Mouse (Mus musculus) hindbrain, postnatal 0 days (tissue): Measurements from ENCODE around the gene 4921517D22Rik. TPM values are rescaled to one million over a fixed set of nuclear protein-coding genes. Genes with fewer than 3 reads are reported as not detected.
"Not testable (repeated sequence)": the region's sequence is repeated elsewhere in the genome, so short reads cannot be mapped to it uniquely, and the experiment has no call there.

Experiments used
- ATAC-seq: fragments of 200-750 bp; cut with Nextera tagmentation; 2 replicates; pipeline ENCODE4 v1.8.0; 2017; ENCODE audit warnings: mild to moderate bottlenecking, moderate TSS enrichment, moderate library complexity
- DNase-seq: peaks from one replicate; pipeline ENCODE4 v3.0.0-alpha.2; 2015; ENCODE audit warnings: low spot score
- H3K27ac ChIP-seq: fragments of 300-500 bp; sonication (generic); 2 replicates; pipeline ENCODE4 v1.5.1; 2014; ENCODE audit warnings: mild to moderate bottlenecking
- H3K27me3 ChIP-seq: fragments of 300-500 bp; sonication (generic); 2 replicates; pipeline ENCODE4 v1.6.1; 2014; ENCODE audit warnings: low read length, mixed read lengths; ENCODE audit not compliant: insufficient read depth
- H3K36me3 ChIP-seq: fragments of 300-500 bp; sonication (generic); 2 replicates; pipeline ENCODE4 v1.6.1; 2014; ENCODE audit warnings: low read length, mixed read lengths; ENCODE audit not compliant: insufficient read depth
- H3K4me1 ChIP-seq: fragments of 300-500 bp; sonication (generic); 2 replicates; pipeline ENCODE4 v1.6.1; 2014; ENCODE audit warnings: antibody characterized with exemption, low read length, mixed read lengths; ENCODE audit not compliant: insufficient read depth
- H3K4me2 ChIP-seq: fragments of 300-500 bp; sonication (generic); 2 replicates; pipeline ENCODE4 v1.6.1; 2014; ENCODE audit warnings: low read depth, mild to moderate bottlenecking, low read length, moderate library complexity, mixed read lengths
- H3K4me3 ChIP-seq: fragments of 300-500 bp; sonication (generic); 2 replicates; pipeline ENCODE4 v1.5.1; 2014; ENCODE audit warnings: low read length
- H3K9ac ChIP-seq: fragments of 300-500 bp; sonication (generic); replicated peaks from 2 replicates; pipeline ENCODE4 v1.6.1; 2014; ENCODE audit warnings: mild to moderate bottlenecking, low read length, moderate library complexity, mixed read lengths
- H3K9me3 ChIP-seq: fragments of 300-500 bp; sonication (generic); 2 replicates; pipeline ENCODE4 v1.6.1; 2016; ENCODE audit warnings: low read length, mixed read lengths
- CTCF ChIP-seq: IDR thresholded peaks from 2 replicates; pipeline ENCODE4 v1.5.1; 2016; ENCODE audit warnings: antibody characterized with exemption, control low read depth, low read depth
- WGBS: fragments of 180-500 bp; shearing (Covaris S2); extraction: QIAGEN DNeasy Blood & Tissue Kit; methylation state at CpG from one replicate; pipeline ENCODE4 v1.1.7; 2014; 5-methylcytosine and 5-hydroxymethylcytosine counted together
- polyA plus RNA-seq: library from polyadenylated mRNA; unstranded; fragments of >200 nt; fragmentation: Nextera tagmentation; extraction: Ambion mirVana; gene quantifications from 2 replicates; pipeline ENCODE4 v1.2.1, GENCODE M21; 2015
- total RNA-seq: library from RNA; depleted of rRNA; stranded (reverse); fragments of >200 nt; gene quantifications from 2 replicates; pipeline ENCODE4 v1.2.3, GENCODE M21; 2014; rRNA removed

4921517D22Rik gene
- not detected in 2 replicates for total RNA-seq
- not detected in 2 replicates for polyA plus RNA-seq

DNA sequence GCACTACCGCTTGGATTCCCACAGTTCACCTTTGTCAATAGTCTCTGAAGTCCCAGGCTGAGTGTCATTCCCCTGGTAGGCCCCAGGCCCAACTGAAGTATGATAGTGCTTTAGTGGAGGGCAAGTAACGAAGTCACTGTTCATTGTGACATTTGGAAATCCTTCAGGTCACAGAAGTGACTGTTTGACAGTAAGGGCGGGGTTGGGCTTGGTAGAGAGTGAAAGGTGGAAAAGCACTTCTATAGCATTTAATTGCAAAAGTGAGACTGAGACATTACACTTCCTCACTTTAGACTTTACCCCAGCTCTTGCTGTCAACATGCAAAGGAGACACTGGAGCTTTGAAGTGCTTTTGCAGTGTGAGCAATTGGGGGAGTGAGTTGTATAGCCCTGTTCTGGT, at the start of gene 4921517D22Rik:
TSS of gene 4921517D22Rik (minus strand) at position 101 of the 400 bp plus-strand sequence.
- ATAC-seq (no peak), DNase-seq (no peak)
- Histone ChIP-seq H3K4me3 (no peak within 1 kb of the TSS), H3K36me3 (no peaks in the 10 kb centered on the region), H3K27me3 (no peaks in the 10 kb centered on the region), H3K9me3 (no peaks in the 10 kb centered on the region), H3K4me2 (no peak within 1 kb of the TSS), H3K27ac (no peak within 1 kb of the TSS), H3K4me1 (no peaks in the 10 kb centered on the region), H3K9ac (no peak within 1 kb of the TSS)
- WGBS: 91% methylated on average over 3 of the region's 3 CpGs
- no peak for TF ChIP-seq CTCF

DNA sequence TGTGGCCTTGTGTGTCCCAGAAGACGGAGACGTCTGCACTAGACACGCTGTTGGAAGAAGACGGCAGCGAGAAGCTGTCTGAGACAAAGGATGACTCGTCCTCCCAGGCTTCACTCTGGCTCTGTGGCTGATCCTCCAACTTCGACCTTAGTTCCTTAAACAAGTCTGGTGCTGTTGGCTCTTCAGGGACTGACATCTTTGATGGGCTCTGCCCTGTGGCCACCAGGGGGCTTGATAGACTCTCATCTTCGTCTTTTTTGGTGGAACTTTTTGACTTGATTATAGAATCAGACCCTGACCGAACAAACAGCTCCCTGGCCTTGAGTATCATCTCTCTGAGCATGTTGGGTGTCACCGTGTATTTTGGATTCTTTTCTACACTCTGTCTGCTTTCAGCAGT, 47.8 kb upstream of the 4921517D22Rik start:
- H3K27me3 ChIP-seq: no peaks in the 10 kb centered on the region
- H3K9ac ChIP-seq: no peak overlapping the region
- H3K4me3 ChIP-seq: no peak overlapping the region
- TF ChIP-seq CTCF: peak; percentile 47
- ATAC-seq: no peak
- H3K27ac ChIP-seq: no peak overlapping the region
- no peak for DNase-seq
- H3K4me1 ChIP-seq: no peaks in the 10 kb centered on the region
- no peaks in the 10 kb centered on the region for H3K9me3 ChIP-seq
- H3K4me2 ChIP-seq: no peak overlapping the region
- 81% methylated on average over 10 of the region's 10 CpGs for WGBS
- H3K36me3 ChIP-seq: no peaks in the 10 kb centered on the region

DNA sequence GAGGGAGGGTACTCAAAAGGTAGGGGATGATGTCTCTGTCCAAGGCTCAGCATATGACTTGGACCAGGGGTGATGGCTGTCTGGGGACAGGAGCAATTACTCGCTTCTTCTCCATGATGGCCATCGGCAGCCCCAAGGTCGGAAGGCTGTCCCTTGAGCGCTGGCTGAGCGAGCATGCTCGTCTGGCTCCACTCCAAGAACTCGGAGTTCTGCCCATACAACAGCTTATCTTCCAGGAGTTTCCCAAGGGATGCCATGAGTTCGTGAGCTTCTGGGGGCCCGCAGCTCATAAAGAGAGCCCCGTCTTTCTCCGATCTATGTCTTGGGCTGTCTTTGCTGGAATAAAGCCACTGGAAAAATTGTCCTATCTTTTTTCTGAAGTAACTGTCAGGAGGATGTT, 47.2 kb upstream of the 4921517D22Rik start:
- Histone ChIP-seq H3K4me2 (no peak overlapping the region), H3K9ac (no peak overlapping the region), H3K27me3 (no peaks in the 10 kb centered on the region), H3K4me1 (no peaks in the 10 kb centered on the region), H3K36me3 (no peaks in the 10 kb centered on the region), H3K4me3 (no peak overlapping the region), H3K27ac (no peak overlapping the region), H3K9me3 (no peaks in the 10 kb centered on the region)
- 75% methylated on average over 11 of the region's 11 CpGs for WGBS
- no peak for ATAC-seq
- TF ChIP-seq CTCF: no peak
- DNase-seq: no peak

DNA sequence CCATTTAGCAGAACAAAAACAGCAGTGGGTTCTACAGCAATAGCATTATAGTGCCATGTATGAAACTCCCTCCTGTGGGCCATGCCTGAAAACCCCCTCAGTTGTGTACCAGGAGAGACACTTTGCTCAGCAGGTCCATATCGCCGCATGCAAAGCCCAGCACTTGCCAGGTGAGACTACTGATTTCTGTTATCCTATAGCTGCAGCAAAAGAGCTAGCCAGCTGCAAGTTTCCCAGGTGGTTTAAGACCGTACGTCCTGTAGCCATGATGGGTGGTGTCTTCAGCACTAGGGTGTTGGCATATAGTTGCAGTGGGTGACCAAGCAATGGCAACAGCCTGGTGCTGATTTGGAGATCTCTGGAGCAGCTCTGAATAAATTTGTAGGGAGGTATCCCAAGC, 45.5 kb upstream of the 4921517D22Rik start:
- 95% methylated on average over 4 of the region's 4 CpGs for WGBS
- Histone ChIP-seq H3K9ac (no peak overlapping the region), H3K36me3 (no peaks in the 10 kb centered on the region), H3K4me3 (no peak overlapping the region), H3K9me3 (no peaks in the 10 kb centered on the region), H3K27ac (no peak overlapping the region), H3K27me3 (no peaks in the 10 kb centered on the region), H3K4me2 (no peak overlapping the region), H3K4me1 (no peaks in the 10 kb centered on the region)
- TF ChIP-seq CTCF: no peak
- DNase-seq: no peak
- ATAC-seq: no peak

DNA sequence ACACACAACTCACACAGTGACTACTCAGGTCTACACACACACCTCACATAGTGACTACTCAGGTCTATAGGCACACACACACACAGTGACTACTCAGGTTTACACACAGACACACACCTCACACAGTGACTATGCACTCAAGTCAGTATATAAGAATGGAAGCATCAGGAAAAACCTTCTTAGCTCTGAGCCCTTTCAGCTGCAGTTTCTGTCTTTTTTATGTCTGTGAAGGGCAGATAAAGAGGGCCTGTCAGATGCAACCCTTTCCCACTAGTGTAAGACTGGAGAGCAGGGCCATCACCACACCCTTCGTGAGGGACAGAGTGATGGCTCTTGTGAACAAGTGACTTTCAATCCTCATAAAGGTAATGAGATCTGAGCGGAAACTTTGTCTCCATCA, 44.5 kb upstream of the 4921517D22Rik start:
- Histone ChIP-seq H3K4me1 (no peaks in the 10 kb centered on the region), H3K9ac (no peak overlapping the region), H3K27me3 (no peaks in the 10 kb centered on the region), H3K4me2 (no peak overlapping the region), H3K9me3 (no peaks in the 10 kb centered on the region), H3K4me3 (no peak overlapping the region), H3K27ac (no peak overlapping the region), H3K36me3 (no peaks in the 10 kb centered on the region)
- ATAC-seq: no peak
- DNase-seq: no peak
- WGBS: 91% methylated on average over 2 of the region's 2 CpGs
- no peak for TF ChIP-seq CTCF

DNA sequence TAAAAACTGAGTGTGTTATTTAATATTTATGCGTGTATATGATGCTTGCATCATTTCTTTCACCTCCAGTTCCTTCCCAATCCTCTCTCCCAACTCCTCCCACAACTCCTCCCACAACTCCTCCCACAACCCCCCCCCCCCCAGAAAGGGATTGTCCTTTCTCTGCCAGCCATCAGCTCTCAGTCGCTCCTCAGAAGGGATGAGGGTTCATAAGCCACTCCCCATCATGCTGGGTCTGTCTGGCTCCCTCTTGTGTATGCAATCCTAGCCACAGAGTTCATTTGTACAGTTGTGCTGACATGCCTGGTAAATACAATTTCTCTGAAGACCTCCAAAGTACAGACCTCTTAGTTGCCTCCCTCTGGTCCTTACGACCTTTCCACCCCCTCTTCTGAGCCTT, 41.3 kb upstream of the 4921517D22Rik start:
- H3K4me2 ChIP-seq: no peak overlapping the region
- DNase-seq (peak; percentile 49), ATAC-seq (peak; percentile 77)
- no peak overlapping the region for H3K4me3 ChIP-seq
- no peaks in the 10 kb centered on the region for H3K9me3 ChIP-seq
- no peaks in the 10 kb centered on the region for H3K36me3 ChIP-seq
- no peak overlapping the region for H3K27ac ChIP-seq
- no peaks in the 10 kb centered on the region for H3K4me1 ChIP-seq
- H3K9ac ChIP-seq: no peak overlapping the region
- WGBS: 32% methylated on average over 3 of the region's 3 CpGs
- peak; percentile 40 for TF ChIP-seq CTCF
- H3K27me3 ChIP-seq: no peaks in the 10 kb centered on the region

DNA sequence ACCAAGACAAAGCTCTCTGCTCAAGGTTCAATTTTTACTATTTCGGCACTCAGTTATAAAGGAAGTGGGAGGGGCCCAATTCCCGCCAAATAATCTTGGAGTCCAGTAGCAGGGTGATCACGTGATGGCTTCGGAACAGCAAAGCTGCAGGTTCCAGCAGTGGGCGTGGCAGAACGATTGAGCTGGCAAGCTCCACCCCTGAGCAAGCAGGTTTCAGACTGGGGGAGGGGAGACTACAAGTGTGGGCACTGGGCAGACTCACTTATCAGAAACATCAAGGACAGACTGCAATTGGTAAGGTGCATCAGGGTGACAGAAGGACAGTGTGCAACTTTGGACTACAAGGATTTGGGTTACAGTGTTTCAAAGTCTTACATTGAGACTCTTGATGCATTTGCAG, 40.4 kb upstream of the 4921517D22Rik start:
- H3K27me3 ChIP-seq, H3K9ac ChIP-seq, H3K9me3 ChIP-seq, ATAC-seq, H3K36me3 ChIP-seq, H3K27ac ChIP-seq, DNase-seq, H3K4me2 ChIP-seq, H3K4me1 ChIP-seq, H3K4me3 ChIP-seq: not testable (repeated sequence)
- 47% methylated on average over 6 of the region's 6 CpGs for WGBS
